Mouse (Mus musculus) left cerebral cortex, postnatal 25 days (tissue): ENCODE data around the gene Unc13c. TPM values are rescaled to one million over a fixed set of nuclear protein-coding genes. Genes with fewer than 3 reads are reported as not detected.
A peak's percentile ranks its signal among the peaks of the same experiment; 100 is the strongest.

Experiments
- DNase-seq, 2 experiments: peaks; one replicate each; pipeline ENCODE4 v3.0.0; 2022; ENCODE audit warnings: low spot score in 2 of 2, mixed read lengths in 1 of 2
- intact Hi-C: fragments of 180-260 bp; cut with DNase I; formaldehyde crosslinking; loops from one replicate; pipeline ENCODE4 v1.15.1; 2025
- total RNA-seq, 2 experiments: library from RNA; stranded (reverse); gene quantifications; 2 replicates each; pipeline ENCODE4 v1.2.3; 2021

Unc13c gene
- total RNA-seq, 2 experiments from 2014 or later: 18.7 to 25.7 TPM

DNA sequence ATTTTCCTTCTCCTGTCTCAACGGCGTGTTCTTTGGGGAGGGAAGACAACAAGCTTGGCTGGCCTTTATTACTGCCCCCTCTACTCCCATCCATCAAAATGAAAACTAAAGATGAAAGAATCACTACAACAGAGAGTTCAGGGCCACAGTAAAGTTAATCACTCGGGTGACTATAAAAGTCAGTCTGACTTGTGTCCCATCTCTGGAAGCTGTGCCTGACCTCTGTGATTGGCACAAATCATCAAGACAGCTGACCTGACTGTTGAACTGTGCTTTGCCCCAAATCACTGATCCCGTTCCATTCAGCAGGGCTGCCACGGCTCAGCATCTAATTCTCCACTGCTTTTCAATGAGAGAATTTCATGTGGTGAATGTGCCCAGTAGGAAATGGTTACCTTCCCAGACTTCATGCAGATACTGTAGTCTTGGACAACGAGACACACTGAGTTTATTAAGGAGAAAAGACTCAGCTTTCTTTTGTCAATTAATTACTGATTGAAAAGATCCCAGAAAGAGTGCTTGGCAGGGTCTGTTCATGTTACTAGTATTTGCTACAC is 297.0 kb downstream of the Unc13c start:
- intact Hi-C loops: no loop called here
- no peak for DNase-seq

DNA sequence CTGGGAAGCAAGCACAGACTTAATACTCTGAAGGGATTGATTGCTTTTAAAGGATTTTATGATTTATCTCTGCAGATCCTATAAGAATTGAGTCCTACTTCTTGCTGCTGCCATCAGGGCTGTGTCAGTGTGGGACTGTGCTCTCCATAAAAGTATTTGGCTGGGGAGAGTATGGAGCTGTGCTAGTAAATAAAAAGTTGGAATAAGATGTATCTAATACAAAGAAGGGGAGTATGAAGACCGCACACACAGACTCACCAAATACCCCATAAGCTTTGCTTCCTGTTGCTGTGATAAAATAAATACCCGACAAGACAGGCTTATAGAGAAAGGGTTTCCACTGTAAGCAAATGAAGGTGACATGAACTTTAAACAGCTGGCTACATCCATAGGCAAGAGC is 298.7 kb downstream of the Unc13c start:
- no peak for DNase-seq
- intact Hi-C loops: no loop called here

DNA sequence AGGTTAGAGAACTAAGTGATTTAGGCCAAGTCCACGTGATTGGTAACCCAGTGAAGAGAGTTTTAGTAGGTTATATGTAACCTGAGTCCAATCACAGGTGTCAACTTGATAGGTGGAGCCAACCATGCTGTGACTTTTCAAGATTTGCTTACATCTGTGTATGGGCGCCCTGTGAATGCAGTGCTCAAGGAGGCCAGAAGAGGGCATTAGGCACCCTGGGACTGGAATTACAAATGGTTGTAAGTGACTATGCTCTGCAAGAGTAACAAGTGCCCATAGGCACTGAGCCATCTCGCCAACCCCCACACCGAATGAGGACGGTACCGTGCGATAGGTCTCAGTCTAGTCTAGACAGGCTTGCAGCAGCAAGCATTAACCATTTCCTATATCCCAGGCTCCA is 305.9 kb downstream of the Unc13c start:
- intact Hi-C loops: no loop called here
- DNase-seq: no peak

DNA sequence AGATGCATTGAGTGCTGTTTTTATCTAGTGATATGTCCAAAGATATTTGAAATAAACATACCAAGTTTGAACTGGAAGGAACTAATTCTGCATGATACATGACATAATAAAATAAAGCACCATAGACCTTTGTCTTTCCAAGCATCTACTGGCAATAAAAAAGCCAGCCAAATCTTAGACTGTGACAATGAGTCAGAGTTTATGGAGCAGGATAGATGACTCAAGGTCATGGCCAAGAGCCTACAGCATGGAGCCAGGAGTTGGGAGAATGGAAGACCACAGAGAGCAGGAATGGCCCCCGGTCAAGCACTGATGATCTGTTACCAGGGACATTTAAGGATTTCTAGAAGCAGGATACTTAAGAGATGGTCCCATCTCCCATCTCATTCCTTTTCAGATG is 319.7 kb downstream of the Unc13c start:
- intact Hi-C loops: no loop called here
- DNase-seq: no peak

DNA sequence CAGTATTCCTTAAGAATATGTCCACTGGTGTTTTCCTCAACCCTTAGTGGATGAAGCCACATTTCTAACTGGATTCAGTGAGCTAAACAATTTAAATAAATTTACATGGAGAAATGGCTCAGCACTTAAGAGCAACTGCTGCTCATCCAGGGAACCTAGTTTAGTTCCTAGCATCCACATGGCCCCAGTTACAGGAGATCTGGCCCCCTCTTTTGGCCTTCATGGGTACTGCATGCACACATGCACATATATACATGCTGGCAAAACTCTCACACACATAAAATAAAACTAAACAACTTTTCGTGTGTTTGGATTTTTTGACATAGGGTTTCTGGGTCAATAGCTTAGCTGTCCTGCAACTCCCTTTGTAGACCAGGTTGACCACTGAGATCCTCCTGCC is 330.6 kb downstream of the Unc13c start:
- no peak for DNase-seq
- intact Hi-C loops: no loop called here

DNA sequence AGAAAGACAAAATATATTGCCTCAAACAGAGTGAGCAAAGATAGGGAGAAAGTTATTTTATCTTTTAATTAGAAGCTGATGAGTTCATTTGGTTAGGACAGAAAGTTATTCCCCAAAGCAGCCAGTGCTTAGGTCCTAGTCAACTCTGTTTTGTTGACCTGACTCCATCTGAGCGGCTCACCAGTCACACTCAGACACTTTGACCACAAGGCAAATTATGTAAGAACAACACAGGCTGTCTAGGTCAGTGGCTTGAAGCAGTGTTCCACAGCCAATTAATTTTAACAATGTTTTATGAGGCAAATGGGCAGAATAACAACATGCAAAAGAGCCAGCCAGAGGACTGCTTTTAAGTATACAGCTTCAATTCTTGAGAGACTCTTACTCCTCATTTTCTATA is 343.6 kb downstream of the Unc13c start:
- intact Hi-C loops: no loop called here
- no peak for DNase-seq

DNA sequence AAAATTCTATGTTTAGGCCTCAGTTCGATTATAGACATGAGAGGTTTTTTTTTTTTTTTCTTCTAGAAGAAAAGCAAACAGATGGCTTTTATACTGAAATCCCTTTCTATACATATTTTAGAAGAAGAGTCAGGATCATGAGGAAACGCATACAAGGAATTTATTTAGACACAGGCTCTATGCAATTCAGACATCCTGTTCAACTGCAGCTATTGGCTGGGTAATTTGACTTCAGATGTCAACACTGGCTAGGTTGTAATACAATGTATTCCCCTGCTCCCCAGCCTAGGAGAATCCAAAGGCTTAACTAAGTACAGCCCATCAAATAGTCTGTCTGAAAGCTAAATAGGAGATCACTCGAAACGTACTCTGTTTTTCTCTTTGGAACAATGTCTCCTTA is 355.9 kb downstream of the Unc13c start:
- DNase-seq: peak in 1 of 2 experiments; percentile 3
- intact Hi-C loops: no loop called here

DNA sequence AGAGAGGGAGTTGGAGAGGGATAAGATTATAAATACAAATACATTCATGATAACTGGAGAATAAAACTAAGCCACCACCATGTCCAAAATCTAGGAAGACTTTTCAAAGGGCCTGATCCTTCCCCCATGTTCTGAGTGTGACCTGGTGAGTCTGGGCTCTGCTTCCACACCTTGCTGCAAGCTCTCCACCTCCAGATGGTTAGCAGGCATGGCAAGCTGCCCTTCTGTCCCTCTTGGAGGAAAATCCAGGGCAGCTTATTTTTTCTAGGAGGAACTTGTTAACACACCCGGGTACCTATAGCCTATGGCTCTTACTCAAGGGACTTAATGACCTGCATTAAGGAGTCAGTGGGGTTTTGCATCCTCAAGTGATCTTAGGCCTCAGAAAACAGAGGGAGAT is 364.8 kb downstream of the Unc13c start:
- intact Hi-C loops: no loop called here
- DNase-seq: no peak

DNA sequence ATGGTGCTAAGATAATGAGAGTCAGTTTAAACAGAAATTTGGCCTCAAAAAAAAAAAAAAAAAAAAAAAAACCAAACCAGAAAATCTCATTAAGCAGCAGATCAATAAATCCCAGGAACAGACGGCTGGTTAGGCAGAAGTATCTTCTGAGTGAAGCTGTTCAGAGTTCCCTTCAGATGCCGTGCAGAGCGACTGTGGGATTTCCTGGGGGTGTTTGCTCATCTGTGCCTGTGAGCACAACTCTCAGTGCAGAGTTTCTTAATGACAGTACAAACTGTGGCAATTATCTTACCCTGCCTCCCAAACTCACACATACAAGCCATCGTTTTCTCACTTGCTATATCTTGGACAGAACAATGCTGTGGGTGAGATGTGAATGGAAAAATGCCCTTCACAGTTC is 403.2 kb downstream of the Unc13c start:
- intact Hi-C loops: no loop called here

DNA sequence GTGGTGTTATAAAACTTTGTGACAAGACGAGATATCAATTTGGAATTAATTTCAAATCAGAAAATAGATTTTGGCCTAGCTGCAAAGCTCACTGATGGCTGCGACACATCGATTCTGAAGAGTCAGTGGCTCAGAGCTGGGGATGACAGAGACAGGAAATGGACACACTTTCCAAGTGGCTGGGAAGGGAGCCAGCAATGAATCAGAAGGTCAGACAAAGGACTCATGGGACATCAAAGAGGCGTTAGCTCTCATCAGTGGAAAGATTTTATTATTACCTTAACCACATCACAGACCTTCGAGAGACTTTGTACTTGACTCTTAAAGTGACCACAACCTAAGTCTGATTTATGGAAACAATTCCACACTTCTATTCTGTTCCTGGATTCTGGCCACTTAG is 408.7 kb downstream of the Unc13c start:
- DNase-seq: no peak
- intact Hi-C loops: no loop called here

More for the DNA sequence above, 403.2 kb downstream of the Unc13c start:
- DNase-seq: peak; percentile 28 to 58

DNA sequence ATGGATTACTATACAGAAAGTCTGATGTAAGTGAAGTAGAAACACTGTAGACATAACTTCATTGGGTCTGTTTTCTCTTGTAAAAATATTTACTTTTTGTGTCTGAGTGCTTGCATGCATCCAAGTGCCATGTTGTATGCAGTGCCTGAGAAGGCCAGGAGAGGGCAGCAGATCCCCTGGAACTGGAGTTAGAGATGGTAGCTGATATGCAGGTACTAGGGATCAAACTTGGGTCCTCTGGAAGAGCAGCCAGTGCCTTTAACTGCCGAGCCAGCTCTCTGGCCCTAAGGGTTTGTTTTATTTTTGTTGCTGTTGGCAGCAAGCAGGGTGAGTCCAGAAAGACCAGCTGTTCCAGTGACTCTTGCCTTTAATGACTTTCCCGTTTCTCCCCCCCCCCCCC is 411.0 kb downstream of the Unc13c start:
- intact Hi-C loops: loop anchor here (2.0 to 5.0 kb wide), 2 partner anchors 396 to 425 kb away; no protein-coding TSS in a partner anchor
- peak; percentile 23 to 49 for DNase-seq

DNA sequence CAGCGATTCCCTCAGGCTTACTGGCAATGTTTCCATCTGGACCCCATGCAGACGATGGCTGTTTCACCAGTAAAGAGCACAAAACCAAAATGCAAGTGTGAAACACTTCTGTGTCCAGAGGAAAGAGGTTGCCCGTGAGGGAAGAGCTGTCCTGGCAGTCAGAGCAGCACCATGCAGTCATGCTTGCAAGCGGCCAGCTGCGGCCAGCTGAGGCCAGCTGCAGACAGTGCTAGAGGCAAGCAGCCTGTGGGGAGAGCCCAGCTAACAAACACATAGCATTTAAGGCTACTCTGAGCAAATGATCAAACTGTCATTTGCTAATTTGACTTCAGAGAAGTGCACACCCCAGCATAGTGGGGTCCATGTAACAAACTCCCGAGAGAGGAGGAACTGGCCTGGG is 413.4 kb downstream of the Unc13c start:
- no peak for DNase-seq
- intact Hi-C loops: loop anchor here (5.0 kb wide), 1 partner anchor 393 kb away; no protein-coding TSS in a partner anchor

DNA sequence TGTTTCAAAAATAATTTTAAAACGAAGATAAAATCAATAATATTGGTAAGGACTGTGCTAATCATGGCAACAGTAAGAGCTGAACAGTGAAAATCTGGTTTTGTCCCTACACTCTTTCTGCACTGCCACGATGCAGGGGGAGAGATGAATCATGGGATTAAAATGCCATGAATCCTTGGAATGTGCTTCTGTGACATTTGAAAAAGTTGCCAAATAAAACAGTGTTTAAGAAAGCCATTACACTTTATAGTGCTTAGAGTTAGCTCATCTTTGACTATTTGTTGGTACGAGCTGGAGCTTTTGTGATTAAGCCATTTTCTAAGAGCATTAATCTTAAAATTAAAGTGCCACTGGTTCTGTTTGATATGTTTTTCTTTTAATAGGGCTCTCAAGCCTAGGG is 496.2 kb downstream of the Unc13c start:
- intact Hi-C loops: no loop called here
- DNase-seq: no peak

DNA sequence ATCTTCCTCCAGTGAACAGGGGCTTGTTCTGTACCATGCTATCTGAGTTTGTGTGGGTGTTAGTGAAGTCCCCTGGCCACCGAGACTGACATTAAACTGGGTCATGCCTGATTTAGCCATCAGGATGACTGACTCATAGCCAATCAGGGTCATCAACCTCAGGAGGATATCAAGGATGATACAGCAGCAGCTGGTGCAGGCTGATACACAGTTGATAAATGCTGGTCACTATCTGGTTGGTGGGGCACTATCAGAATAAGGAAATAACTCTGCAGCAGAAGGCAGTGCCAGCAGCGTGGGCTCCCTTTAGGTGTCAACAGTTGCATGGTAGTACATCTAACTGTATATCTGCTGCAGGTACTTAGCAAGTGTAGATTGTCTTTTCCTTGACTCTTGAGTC is 506.7 kb downstream of the Unc13c start:
- DNase-seq: no peak
- intact Hi-C loops: no loop called here

DNA sequence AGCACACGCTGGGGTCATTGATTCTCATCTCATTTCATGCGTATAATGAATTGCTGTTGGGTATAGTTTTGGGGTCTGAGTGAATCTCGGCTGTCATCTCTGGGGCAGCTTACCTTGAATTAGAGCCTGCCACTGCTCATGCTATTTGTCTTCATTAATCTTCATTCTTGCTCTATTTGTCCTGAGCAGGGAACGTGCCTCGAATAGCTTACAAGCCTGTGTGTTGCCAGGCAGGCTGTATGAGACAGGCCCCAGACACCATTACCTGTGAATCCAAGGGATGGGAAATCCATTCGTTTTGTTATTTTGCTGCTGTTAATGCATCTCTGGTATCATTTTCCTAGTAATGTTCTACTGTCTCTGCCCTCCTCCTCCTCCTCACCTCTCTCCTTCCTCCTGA is 518.8 kb downstream of the Unc13c start:
- DNase-seq: no peak
- intact Hi-C loops: no loop called here

DNA sequence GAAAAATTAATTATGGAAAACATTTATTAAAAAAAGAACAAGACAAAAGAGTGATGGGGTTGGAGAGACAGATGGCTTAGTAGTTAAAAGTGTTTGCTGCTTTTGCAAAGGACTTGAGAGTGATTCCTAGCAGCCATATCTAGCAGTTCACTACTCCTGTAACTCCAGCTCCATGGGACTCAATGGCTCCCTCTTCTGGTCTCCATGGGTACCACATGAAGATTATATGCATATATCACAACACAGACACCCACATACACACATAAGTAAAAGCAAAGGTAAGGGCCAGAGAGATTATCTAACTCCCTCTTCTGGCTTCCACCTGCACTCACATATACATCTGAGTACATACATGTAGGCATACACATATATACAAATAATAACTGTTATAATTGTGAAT is 519.5 kb downstream of the Unc13c start:
- intact Hi-C loops: no loop called here
- no peak for DNase-seq

DNA sequence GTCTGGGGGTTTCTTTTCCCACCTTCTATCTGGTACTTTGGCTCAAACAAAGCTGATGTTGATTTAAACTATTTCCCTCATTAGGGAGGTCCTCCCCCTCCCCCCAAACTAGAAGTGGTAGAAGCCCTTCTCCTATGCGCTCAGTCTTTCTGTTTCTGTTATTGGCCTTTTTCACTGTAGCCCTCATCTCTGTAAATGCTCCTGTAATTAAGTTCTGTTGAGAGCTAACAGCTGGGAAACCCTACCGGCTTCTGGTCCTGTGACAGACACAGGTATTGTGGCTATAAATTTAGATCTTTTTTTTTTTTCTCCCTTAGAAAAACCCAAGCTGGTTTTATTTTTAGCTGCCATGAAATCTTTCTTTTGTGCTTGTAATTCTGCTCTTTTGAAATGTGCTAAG is 536.8 kb downstream of the Unc13c start:
- no peak for DNase-seq
- intact Hi-C loops: no loop called here

Other genes with a start within 250 kb of the Unc13c start
- gene Wdr72, start 141.4 kb upstream of the Unc13c start, total RNA-seq: under 1 TPM; 0.11 to 0.21 TPM